Mouse (Mus musculus) stomach, postnatal 0 days (tissue): ENCODE measurements around the gene Scn2a. TPM values are rescaled to one million over a fixed set of nuclear protein-coding genes. Genes with fewer than 3 reads are reported as not detected.

Experiments
- ATAC-seq: fragments of 200-750 bp; cut with Nextera tagmentation; 2 replicates; pipeline ENCODE4 v1.8.0; 2017; ENCODE audit not compliant: low FRiP score, low TSS enrichment
- DNase-seq: peaks from one replicate; pipeline ENCODE4 v3.0.0-alpha.2; 2016; ENCODE audit warnings: low spot score
- H3K27ac ChIP-seq: fragments of 300-500 bp; sonication (generic); replicated peaks from 2 replicates; pipeline ENCODE4 v1.5.1; 2014; ENCODE audit warnings: mild to moderate bottlenecking, control low read depth
- H3K27me3 ChIP-seq: fragments of 300-500 bp; sonication (generic); 2 replicates; pipeline ENCODE4 v1.6.1; 2014; ENCODE audit warnings: low read length; ENCODE audit not compliant: control insufficient read depth, insufficient read depth
- H3K36me3 ChIP-seq: fragments of 300-500 bp; sonication (generic); 2 replicates; pipeline ENCODE4 v1.6.1; 2014; ENCODE audit warnings: low read length, mixed read lengths; ENCODE audit not compliant: control insufficient read depth, insufficient read depth
- H3K4me1 ChIP-seq: fragments of 300-500 bp; sonication (generic); replicated peaks from 2 replicates; pipeline ENCODE4 v1.6.1; 2014; ENCODE audit warnings: antibody characterized with exemption; ENCODE audit not compliant: control insufficient read depth, insufficient read depth
- H3K4me2 ChIP-seq: fragments of 300-500 bp; sonication (generic); replicated peaks from 2 replicates; pipeline ENCODE4 v1.6.1; 2014; ENCODE audit warnings: low read depth, mild to moderate bottlenecking, control low read depth, moderate library complexity
- H3K4me3 ChIP-seq: fragments of 300-500 bp; sonication (generic); 2 replicates; pipeline ENCODE4 v1.5.1; 2014; ENCODE audit warnings: low read depth, low read length, control low read depth
- H3K9ac ChIP-seq: fragments of 300-500 bp; sonication (generic); 2 replicates; pipeline ENCODE4 v1.6.1; 2014; ENCODE audit warnings: mild to moderate bottlenecking, low read length, control low read depth, mixed read lengths
- H3K9me3 ChIP-seq: fragments of 300-500 bp; sonication (generic); 2 replicates; pipeline ENCODE4 v1.6.1; 2016; ENCODE audit warnings: low read length; ENCODE audit not compliant: control insufficient read depth
- CTCF ChIP-seq: IDR thresholded peaks from 2 replicates; pipeline ENCODE4 v1.5.1; 2016; ENCODE audit warnings: antibody characterized with exemption, low read depth, mild to moderate bottlenecking, moderate library complexity
- EP300 ChIP-seq: optimal IDR thresholded peaks from 2 replicates; pipeline ENCODE3; 2016; ENCODE audit warnings: antibody characterized with exemption
- WGBS: fragments of 180-500 bp; shearing (Covaris S2); extraction: QIAGEN DNeasy Blood & Tissue Kit; methylation state at CpG from one replicate; pipeline ENCODE4 v1.1.7; 2014; 5-methylcytosine and 5-hydroxymethylcytosine counted together
- polyA plus RNA-seq: library from polyadenylated mRNA; unstranded; fragments of >200 nt; fragmentation: Nextera tagmentation; extraction: Ambion mirVana; gene quantifications from 2 replicates; pipeline ENCODE4 v1.2.1, GENCODE M21; 2015

The Scn2a gene
- polyA plus RNA-seq, 1 experiment from 2014 or later = 1.7 TPM

- Histone ChIP-seq H3K27ac (no peak overlapping the region), H3K4me3 (no peak overlapping the region), H3K36me3 (no peaks in the 10 kb centered on the region), H3K27me3 (no peaks in the 10 kb centered on the region), H3K9me3 (no peaks in the 10 kb centered on the region), H3K4me1 (no peaks in the 10 kb centered on the region), H3K4me2 (no peak overlapping the region), H3K9ac (no peak overlapping the region)
- ATAC-seq = no peak
- WGBS = 76% methylated on average over 5 of the region's 5 CpGs
- no peak for DNase-seq
- no peak for TF ChIP-seq EP300
- no peak for TF ChIP-seq CTCF
Observed at GRCm38 (mm10) chr2:65621838-65622237, 1.3 kb downstream of the Scn2a start.

- Histone ChIP-seq H3K27ac (no peak overlapping the region), H3K4me2 (no peak overlapping the region), H3K36me3 (no peaks in the 10 kb centered on the region), H3K27me3 (no peaks in the 10 kb centered on the region), H3K9ac (no peak overlapping the region), H3K4me1 (no peaks in the 10 kb centered on the region), H3K9me3 (no peaks in the 10 kb centered on the region), H3K4me3 (no peak overlapping the region)
- 78% methylated on average over 7 of the region's 7 CpGs for WGBS
- no peak for ATAC-seq
- DNase-seq = no peak
- TF ChIP-seq EP300 (no peak), CTCF (no peak)
Observed at GRCm38 (mm10) chr2:65652636-65653035, 32.1 kb downstream of the Scn2a start.

GRCm38 (mm10) chr2:65657031-65657430, 36.5 kb downstream of the Scn2a start:
- H3K4me1 ChIP-seq = no peaks in the 10 kb centered on the region
- no peak overlapping the region for H3K27ac ChIP-seq
- H3K4me3 ChIP-seq = no peak overlapping the region
- no peak for DNase-seq
- ATAC-seq = no peak
- H3K27me3 ChIP-seq = no peaks in the 10 kb centered on the region
- WGBS = 52% methylated on average over 4 of the region's 4 CpGs
- no peak overlapping the region for H3K4me2 ChIP-seq
- no peak overlapping the region for H3K9ac ChIP-seq
- no peaks in the 10 kb centered on the region for H3K9me3 ChIP-seq
- TF ChIP-seq EP300 (no peak), CTCF (no peak)
- no peaks in the 10 kb centered on the region for H3K36me3 ChIP-seq

GRCm38 (mm10) chr2:65658430-65658829, 37.9 kb downstream of the Scn2a start:
- no peak overlapping the region for H3K4me3 ChIP-seq
- ATAC-seq (no peak), DNase-seq (no peak)
- no peaks in the 10 kb centered on the region for H3K4me1 ChIP-seq
- 70% methylated on average over 8 of the region's 8 CpGs for WGBS
- H3K36me3 ChIP-seq = no peaks in the 10 kb centered on the region
- H3K4me2 ChIP-seq = no peak overlapping the region
- TF ChIP-seq CTCF = no peak
- no peak for TF ChIP-seq EP300
- H3K9ac ChIP-seq = no peak overlapping the region
- no peaks in the 10 kb centered on the region for H3K27me3 ChIP-seq
- no peak overlapping the region for H3K27ac ChIP-seq
- H3K9me3 ChIP-seq = no peaks in the 10 kb centered on the region

DNA sequence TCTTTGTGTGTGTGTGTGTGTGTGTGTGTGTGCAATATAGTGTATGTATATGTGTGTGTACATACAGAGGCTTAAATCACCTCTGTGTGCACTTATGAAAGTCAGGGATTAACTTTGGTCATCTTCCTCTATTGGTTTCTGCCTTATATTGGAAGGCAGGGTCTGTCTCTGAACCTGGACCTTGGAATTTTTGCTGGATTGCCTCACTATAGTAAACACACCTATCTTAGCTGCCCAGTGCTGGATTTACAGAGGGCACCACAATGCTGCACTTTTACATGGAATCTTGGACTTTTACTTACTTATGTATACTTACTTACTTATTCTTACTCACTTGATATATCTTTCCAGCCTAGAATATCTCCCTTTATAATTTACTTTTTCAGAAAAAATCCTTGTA, 43.3 kb downstream of the Scn2a start:
- Histone ChIP-seq H3K27me3 (no peaks in the 10 kb centered on the region), H3K9me3 (no peaks in the 10 kb centered on the region), H3K9ac (no peak overlapping the region), H3K4me3 (no peak overlapping the region), H3K27ac (no peak overlapping the region), H3K36me3 (no peaks in the 10 kb centered on the region), H3K4me1 (no peaks in the 10 kb centered on the region), H3K4me2 (no peak overlapping the region)
- TF ChIP-seq CTCF = no peak
- no peak for TF ChIP-seq EP300
- ATAC-seq (no peak), DNase-seq (no peak)

GRCm38 (mm10) chr2:65664481-65664880, 43.9 kb downstream of the Scn2a start:
- Histone ChIP-seq H3K9me3 (no peaks in the 10 kb centered on the region), H3K4me1 (no peaks in the 10 kb centered on the region), H3K27me3 (no peaks in the 10 kb centered on the region), H3K27ac (no peak overlapping the region), H3K36me3 (no peaks in the 10 kb centered on the region), H3K4me2 (no peak overlapping the region), H3K9ac (no peak overlapping the region), H3K4me3 (no peak overlapping the region)
- ATAC-seq (no peak), DNase-seq (no peak)
- WGBS = 83% methylated on average over 1 of the region's 1 CpGs
- TF ChIP-seq CTCF (no peak), EP300 (no peak)
